Mouse (Mus musculus): ENCODE measurements around the gene Peak1. TPM values are rescaled to one million over a fixed set of nuclear protein-coding genes. Genes with fewer than 3 reads are reported as not detected.

The Peak1 gene
- 2.5 and 3.4 TPM in 2 replicates for polyA plus RNA-seq (2015; fragmentation: Nextera tagmentation; extraction: Ambion mirVana)

DNA sequence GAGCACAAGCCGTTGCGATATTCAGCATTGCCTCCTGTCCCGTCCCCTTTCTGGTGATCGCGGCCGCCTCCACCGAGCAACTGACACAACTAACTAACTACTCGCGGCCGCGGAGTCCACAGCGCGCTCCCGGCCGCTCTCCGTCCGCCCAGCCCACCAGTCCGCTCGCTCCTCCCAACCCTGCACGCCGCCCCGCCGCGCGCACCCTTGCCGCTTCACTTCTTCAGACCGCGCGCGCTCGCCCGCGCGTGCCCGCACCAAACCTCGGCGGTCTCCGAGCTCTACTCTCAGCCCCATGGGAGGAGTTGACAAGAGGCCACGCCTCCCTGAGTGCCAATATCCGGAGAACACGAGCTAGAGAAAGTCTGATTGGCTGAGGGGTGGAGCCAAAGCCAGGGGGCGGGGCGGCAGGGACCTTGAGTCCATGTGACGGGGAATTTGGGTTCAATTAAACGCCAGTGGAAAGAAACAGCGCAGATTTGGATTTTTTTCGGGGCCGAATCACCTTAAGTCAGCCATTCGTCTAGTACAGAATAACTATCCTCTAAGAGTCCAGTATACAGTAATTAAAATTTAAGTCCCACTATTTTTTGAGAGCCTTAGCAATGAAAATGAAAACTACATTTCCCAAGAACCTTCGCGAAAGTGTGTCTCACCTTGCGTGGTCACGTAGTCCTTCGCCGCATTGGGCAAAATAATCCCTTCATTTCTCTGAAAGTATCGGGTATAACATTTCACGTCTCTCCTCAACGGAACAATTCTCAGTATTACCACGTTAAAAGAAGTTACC lies at the start of gene Peak1, which contains the start of gene Hmg20a:
Peak1 (minus strand) TSS at position 120 of the 790 bp plus-strand sequence.
Hmg20a (plus strand) TSS at position 662 of the 790 bp plus-strand sequence.
- WGBS: under 1% methylated on average over 59 of the region's 59 CpGs
- Histone ChIP-seq H3K27ac (peak within 1 kb of the TSS; percentile 93), H3K36me3 (no peaks in the 10 kb centered on the region), H3K9me3 (no peaks in the 10 kb centered on the region), H3K27me3 (no peaks in the 10 kb centered on the region), H3K4me2 (replicated peaks) (peak within 1 kb of the TSS; percentile 82), H3K4me3 (replicated peaks) (peak within 1 kb of the TSS; percentile 75), H3K4me1 (replicated peaks) (peaks cover 49% of the 10 kb centered on the region), H3K9ac (replicated peaks) (peak within 1 kb of the TSS; percentile 77)
- peak; percentile 94 for ATAC-seq

GRCm38 (mm10) chr9:56466251-56466650 lies 48.4 kb upstream of the Peak1 start:
- WGBS: 96% methylated on average over 4 of the region's 4 CpGs
- Histone ChIP-seq H3K9me3 (no peaks in the 10 kb centered on the region), H3K27me3 (no peaks in the 10 kb centered on the region), H3K36me3 (peaks cover 23% of the 10 kb centered on the region), H3K4me1 (replicated peaks) (peaks cover 27% of the 10 kb centered on the region), H3K27ac (no peak overlapping the region), H3K4me3 (replicated peaks) (no peak overlapping the region), H3K9ac (replicated peaks) (no peak overlapping the region), H3K4me2 (replicated peaks) (no peak overlapping the region)
- no peak for ATAC-seq

GRCm38 (mm10) chr9:56464863-56465654 lies 47.2 kb upstream of the Peak1 start:
- 21% methylated on average over 23 of the region's 23 CpGs for WGBS
- no peak overlapping the region for H3K4me3 ChIP-seq (replicated peaks)
- H3K4me2 ChIP-seq (replicated peaks): peak overlapping the region; percentile 35
- peak overlapping the region; percentile 63 for H3K27ac ChIP-seq
- H3K36me3 ChIP-seq: peaks cover 23% of the 10 kb centered on the region
- peak; percentile 77 for ATAC-seq
- peak overlapping the region; percentile 20; the same call in 1 of the 2 replicates for H3K9ac ChIP-seq (replicated peaks)
- H3K9me3 ChIP-seq: no peaks in the 10 kb centered on the region
- H3K4me1 ChIP-seq (replicated peaks): peaks cover 27% of the 10 kb centered on the region
- H3K27me3 ChIP-seq: no peaks in the 10 kb centered on the region

GRCm38 (mm10) chr9:56463686-56464515 lies 46.0 kb upstream of the Peak1 start:
- H3K9ac ChIP-seq (replicated peaks): no peak overlapping the region
- ATAC-seq: no peak
- no peak overlapping the region for H3K4me2 ChIP-seq (replicated peaks)
- no peaks in the 10 kb centered on the region for H3K9me3 ChIP-seq
- H3K36me3 ChIP-seq: peaks cover 15% of the 10 kb centered on the region
- H3K27ac ChIP-seq: no peak overlapping the region
- H3K4me3 ChIP-seq (replicated peaks): no peak overlapping the region
- H3K27me3 ChIP-seq: no peaks in the 10 kb centered on the region
- peaks cover 27% of the 10 kb centered on the region for H3K4me1 ChIP-seq (replicated peaks)
- 74% methylated on average over 4 of the region's 4 CpGs for WGBS

- no peak overlapping the region for H3K4me3 ChIP-seq (replicated peaks)
- H3K4me2 ChIP-seq (replicated peaks): no peak overlapping the region
- no peak for ATAC-seq
- peaks cover 27% of the 10 kb centered on the region for H3K4me1 ChIP-seq (replicated peaks)
- no peak overlapping the region for H3K9ac ChIP-seq (replicated peaks)
- H3K9me3 ChIP-seq: no peaks in the 10 kb centered on the region
- H3K27ac ChIP-seq: no peak overlapping the region
- no peaks in the 10 kb centered on the region for H3K27me3 ChIP-seq
- 95% methylated on average over 2 of the region's 2 CpGs for WGBS
- H3K36me3 ChIP-seq: peaks cover 8% of the 10 kb centered on the region
Measured at GRCm38 (mm10) chr9:56463046-56463445, 45.2 kb upstream of the Peak1 start.

- Histone ChIP-seq H3K36me3 (peaks cover 4% of the 10 kb centered on the region; the same call in 1 of the 2 replicates), H3K9ac (replicated peaks) (no peak overlapping the region), H3K27ac (no peak overlapping the region), H3K4me2 (replicated peaks) (no peak overlapping the region), H3K4me1 (replicated peaks) (peaks cover 27% of the 10 kb centered on the region), H3K9me3 (no peaks in the 10 kb centered on the region), H3K27me3 (no peaks in the 10 kb centered on the region), H3K4me3 (replicated peaks) (no peak overlapping the region)
- 83% methylated on average over 1 of the region's 1 CpGs for WGBS
- ATAC-seq: no peak
Measured at GRCm38 (mm10) chr9:56462606-56463005, 44.7 kb upstream of the Peak1 start.

DNA sequence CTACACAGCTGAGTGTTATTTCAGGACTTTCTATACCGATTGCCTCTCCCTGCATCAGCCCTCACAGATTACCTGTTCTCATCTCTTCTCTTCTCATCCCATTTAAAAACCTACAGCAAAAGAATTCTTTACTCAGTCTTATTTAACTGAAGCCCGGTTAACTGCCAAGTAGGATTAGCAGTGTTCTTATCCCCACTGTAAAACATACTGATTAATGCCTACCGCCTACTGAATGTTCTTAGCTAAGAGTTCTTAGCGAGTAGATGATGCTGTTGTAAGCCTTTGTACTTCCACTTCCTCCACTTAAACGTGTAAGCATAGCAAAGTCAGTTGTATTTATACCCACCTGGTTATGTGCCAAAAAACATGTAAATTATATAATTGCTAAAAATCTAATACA lies 43.1 kb upstream of the Peak1 start:
- no peak overlapping the region for H3K4me2 ChIP-seq (replicated peaks)
- H3K4me3 ChIP-seq (replicated peaks): no peak overlapping the region
- H3K9ac ChIP-seq (replicated peaks): no peak overlapping the region
- 79% methylated on average over 5 of the region's 5 CpGs for WGBS
- ATAC-seq: no peak
- H3K27me3 ChIP-seq: no peaks in the 10 kb centered on the region
- peaks cover 21% of the 10 kb centered on the region for H3K4me1 ChIP-seq (replicated peaks)
- H3K36me3 ChIP-seq: no peaks in the 10 kb centered on the region
- no peak overlapping the region for H3K27ac ChIP-seq
- H3K9me3 ChIP-seq: no peaks in the 10 kb centered on the region

DNA sequence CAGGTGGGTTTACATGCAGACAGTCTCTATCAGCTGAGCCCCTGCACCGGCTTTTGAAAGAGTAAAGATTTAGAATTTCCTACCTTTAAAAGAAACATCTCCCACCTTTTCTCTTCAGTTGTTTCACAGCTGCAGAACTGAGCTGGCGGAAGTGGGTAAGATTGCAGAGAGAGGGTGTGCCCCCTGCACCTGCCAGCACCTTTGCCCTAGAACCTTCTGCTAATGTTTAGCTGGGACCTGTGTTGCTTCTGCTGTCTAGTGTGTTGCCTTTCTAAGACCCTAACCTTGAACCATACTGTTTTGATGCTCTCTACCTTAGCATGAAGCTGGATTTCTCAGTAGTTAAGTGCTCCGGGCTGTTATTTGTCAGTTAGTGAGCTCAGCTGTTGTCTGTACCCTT lies 38.6 kb upstream of the Peak1 start:
- Histone ChIP-seq H3K4me1 (replicated peaks) (no peaks in the 10 kb centered on the region), H3K4me2 (replicated peaks) (no peak overlapping the region), H3K27me3 (no peaks in the 10 kb centered on the region), H3K9ac (replicated peaks) (no peak overlapping the region), H3K4me3 (replicated peaks) (no peak overlapping the region), H3K27ac (no peak overlapping the region), H3K36me3 (peaks cover 4% of the 10 kb centered on the region; the same call in 1 of the 2 replicates), H3K9me3 (no peaks in the 10 kb centered on the region)
- ATAC-seq: no peak
- 98% methylated on average over 3 of the region's 3 CpGs for WGBS

DNA sequence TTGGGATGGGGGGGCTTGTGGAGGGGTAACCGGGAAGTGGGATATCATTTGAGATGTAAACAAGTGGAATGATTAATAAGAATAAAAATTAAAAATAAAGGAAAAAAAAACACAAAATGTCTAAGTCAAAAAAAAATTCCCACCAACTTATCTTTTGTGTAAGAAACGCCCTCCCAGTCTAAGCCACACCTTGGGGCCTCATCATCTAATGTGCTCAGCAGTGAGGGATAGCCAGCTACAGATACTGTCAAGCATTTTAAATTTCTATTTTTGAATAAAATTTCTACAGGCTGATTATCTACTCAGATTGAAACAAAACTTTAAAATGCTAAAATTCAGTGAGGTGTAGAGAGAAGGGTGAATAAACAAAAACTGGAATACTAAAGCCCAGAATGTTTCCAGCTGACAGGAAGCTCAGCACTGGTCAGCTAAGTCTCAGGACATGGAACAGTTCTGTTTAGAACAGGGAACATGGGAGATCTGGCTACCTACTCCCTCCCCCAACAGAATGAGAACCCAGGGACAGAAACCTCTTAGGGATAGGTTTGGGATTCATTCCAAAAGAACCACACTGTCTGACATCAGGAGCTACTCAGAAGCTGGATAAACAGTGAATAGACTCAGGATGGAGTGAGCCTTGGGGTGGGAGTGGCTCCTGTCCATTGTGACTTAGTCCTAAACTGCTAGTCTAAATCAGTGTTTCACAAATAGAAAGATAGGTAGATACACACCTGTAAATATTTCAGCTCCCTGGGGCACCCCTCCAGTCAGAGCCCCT lies 35.4 kb upstream of the Peak1 start:
- 91% methylated on average over 2 of the region's 2 CpGs for WGBS
- ATAC-seq: no peak
- H3K4me2 ChIP-seq (replicated peaks): no peak overlapping the region
- H3K4me3 ChIP-seq (replicated peaks): no peak overlapping the region
- H3K9me3 ChIP-seq: no peaks in the 10 kb centered on the region
- no peaks in the 10 kb centered on the region for H3K4me1 ChIP-seq (replicated peaks)
- peaks cover 4% of the 10 kb centered on the region; the same call in 1 of the 2 replicates for H3K36me3 ChIP-seq
- H3K9ac ChIP-seq (replicated peaks): no peak overlapping the region
- H3K27me3 ChIP-seq: no peaks in the 10 kb centered on the region
- H3K27ac ChIP-seq: no peak overlapping the region

GRCm38 (mm10) chr9:56451570-56451969 lies 33.7 kb upstream of the Peak1 start:
- Histone ChIP-seq H3K27me3 (no peaks in the 10 kb centered on the region), H3K27ac (no peak overlapping the region), H3K9ac (replicated peaks) (no peak overlapping the region), H3K4me2 (replicated peaks) (no peak overlapping the region), H3K4me3 (replicated peaks) (no peak overlapping the region), H3K36me3 (peaks cover 4% of the 10 kb centered on the region; the same call in 1 of the 2 replicates), H3K9me3 (no peaks in the 10 kb centered on the region), H3K4me1 (replicated peaks) (no peaks in the 10 kb centered on the region)
- 92% methylated on average over 6 of the region's 6 CpGs for WGBS
- ATAC-seq: no peak

GRCm38 (mm10) chr9:56439699-56440098 lies 21.8 kb upstream of the Peak1 start:
- no peaks in the 10 kb centered on the region for H3K27me3 ChIP-seq
- no peaks in the 10 kb centered on the region for H3K4me1 ChIP-seq (replicated peaks)
- no peak overlapping the region for H3K4me3 ChIP-seq (replicated peaks)
- WGBS: 88% methylated on average over 7 of the region's 7 CpGs
- H3K9me3 ChIP-seq: no peaks in the 10 kb centered on the region
- no peak overlapping the region for H3K9ac ChIP-seq (replicated peaks)
- no peak for ATAC-seq
- H3K27ac ChIP-seq: no peak overlapping the region
- no peak overlapping the region for H3K4me2 ChIP-seq (replicated peaks)
- H3K36me3 ChIP-seq: no peaks in the 10 kb centered on the region

All from midbrain, embryonic 13.5 days (tissue).